Mouse (Mus musculus): ENCODE measurements around the gene Rcan2.

GRCm38 (mm10) chr17:43952661-43953534, 151.7 kb downstream of the Rcan2 start:
- TF ChIP-seq CTCF (conservative IDR thresholded peaks at IDR 0.05; ENCODE audit: low read length) (no peak), NANOG (IDR thresholded peaks at IDR 0.05; ENCODE audit: borderline replicate concordance, low read length) (no peak), POU5F1 (IDR thresholded peaks at IDR 0.05; ENCODE audit: borderline replicate concordance, low read length) (no peak)

Measured in E14TG2a.4 (cell line).